Mouse (Mus musculus): ENCODE measurements around the gene Il27ra. TPM values are rescaled to one million over a fixed set of nuclear protein-coding genes. Genes with fewer than 3 reads are reported as not detected.
A peak's percentile ranks its signal among the peaks of the same experiment; 100 is the strongest.

Il27ra gene
- polyA plus RNA-seq, 1 experiment, result 0.12 TPM

- H3K4me1 ChIP-seq (ENCODE audit: control insufficient read depth, insufficient read depth, low read length), result peaks cover 33% of the 10 kb centered on the region
- TF ChIP-seq CTCF (IDR thresholded peaks at IDR 0.05; ENCODE audit: control insufficient read depth, insufficient read depth, insufficient replicate concordance, low read depth, low read length) (no peak), POLR2A (IDR thresholded peaks at IDR 0.05; ENCODE audit: control insufficient read depth, low read depth, low read length) (no peak)
- peak overlapping the region; percentile 22; the same call in 1 of the 2 replicates for H3K4me3 ChIP-seq (ENCODE audit: control insufficient read depth, low read depth, low read length)
- H3K27ac ChIP-seq (ENCODE audit: control insufficient read depth, insufficient read depth, low read depth, low read length), result no peak overlapping the region; the same call in 1 of the 2 replicates
- no peaks in the 10 kb centered on the region for H3K36me3 ChIP-seq (ENCODE audit: control insufficient read depth, insufficient read depth, low read length)
- no peaks in the 10 kb centered on the region for H3K27me3 ChIP-seq (ENCODE audit: control insufficient read depth, insufficient read depth, low read length)
Observed at GRCm38 (mm10) chr8:84070241-84070640, 27.9 kb upstream of the Il27ra start.

- Histone ChIP-seq H3K27me3 (ENCODE audit: control insufficient read depth, insufficient read depth, low read length) (no peaks in the 10 kb centered on the region), H3K4me1 (ENCODE audit: control insufficient read depth, insufficient read depth, low read length) (peaks cover 33% of the 10 kb centered on the region), H3K36me3 (ENCODE audit: control insufficient read depth, insufficient read depth, low read length) (no peaks in the 10 kb centered on the region), H3K27ac (ENCODE audit: control insufficient read depth, insufficient read depth, low read depth, low read length) (no peak overlapping the region), H3K4me3 (ENCODE audit: control insufficient read depth, low read depth, low read length) (peak overlapping the region; percentile 22; the same call in 1 of the 2 replicates)
- no peak for TF ChIP-seq POLR2A (IDR thresholded peaks at IDR 0.05; ENCODE audit: control insufficient read depth, low read depth, low read length)
- no peak for TF ChIP-seq CTCF (IDR thresholded peaks at IDR 0.05; ENCODE audit: control insufficient read depth, insufficient read depth, insufficient replicate concordance, low read depth, low read length)
Observed at GRCm38 (mm10) chr8:84069750-84070149, 27.4 kb upstream of the Il27ra start.

- H3K36me3 ChIP-seq (ENCODE audit: control insufficient read depth, insufficient read depth, low read length), result no peaks in the 10 kb centered on the region
- H3K4me3 ChIP-seq (ENCODE audit: control insufficient read depth, low read depth, low read length), result peak overlapping the region; percentile 77
- no peak for TF ChIP-seq POLR2A (IDR thresholded peaks at IDR 0.05; ENCODE audit: control insufficient read depth, low read depth, low read length)
- no peak for TF ChIP-seq CTCF (IDR thresholded peaks at IDR 0.05; ENCODE audit: control insufficient read depth, insufficient read depth, insufficient replicate concordance, low read depth, low read length)
- H3K4me1 ChIP-seq (ENCODE audit: control insufficient read depth, insufficient read depth, low read length), result peaks cover 33% of the 10 kb centered on the region
- H3K27ac ChIP-seq (ENCODE audit: control insufficient read depth, insufficient read depth, low read depth, low read length), result no peak overlapping the region
- H3K27me3 ChIP-seq (ENCODE audit: control insufficient read depth, insufficient read depth, low read length), result no peaks in the 10 kb centered on the region
Observed at GRCm38 (mm10) chr8:84069169-84069568, 26.8 kb upstream of the Il27ra start.

- no peak for TF ChIP-seq CTCF (IDR thresholded peaks at IDR 0.05; ENCODE audit: control insufficient read depth, insufficient read depth, insufficient replicate concordance, low read depth, low read length)
- no peak for TF ChIP-seq POLR2A (IDR thresholded peaks at IDR 0.05; ENCODE audit: control insufficient read depth, low read depth, low read length)
- Histone ChIP-seq H3K4me1 (ENCODE audit: control insufficient read depth, insufficient read depth, low read length) (peaks cover 33% of the 10 kb centered on the region), H3K36me3 (ENCODE audit: control insufficient read depth, insufficient read depth, low read length) (no peaks in the 10 kb centered on the region), H3K27me3 (ENCODE audit: control insufficient read depth, insufficient read depth, low read length) (no peaks in the 10 kb centered on the region), H3K4me3 (ENCODE audit: control insufficient read depth, low read depth, low read length) (peak overlapping the region; percentile 77), H3K27ac (ENCODE audit: control insufficient read depth, insufficient read depth, low read depth, low read length) (no peak overlapping the region)
Observed at GRCm38 (mm10) chr8:84068316-84069035, 26.1 kb upstream of the Il27ra start.

GRCm38 (mm10) chr8:84067911-84068310, 25.5 kb upstream of the Il27ra start:
- H3K27me3 ChIP-seq (ENCODE audit: control insufficient read depth, insufficient read depth, low read length), result no peaks in the 10 kb centered on the region
- no peak for TF ChIP-seq POLR2A (IDR thresholded peaks at IDR 0.05; ENCODE audit: control insufficient read depth, low read depth, low read length)
- H3K4me1 ChIP-seq (ENCODE audit: control insufficient read depth, insufficient read depth, low read length), result peaks cover 33% of the 10 kb centered on the region
- H3K27ac ChIP-seq (ENCODE audit: control insufficient read depth, insufficient read depth, low read depth, low read length), result no peak overlapping the region
- H3K36me3 ChIP-seq (ENCODE audit: control insufficient read depth, insufficient read depth, low read length), result no peaks in the 10 kb centered on the region
- peak overlapping the region; percentile 77 for H3K4me3 ChIP-seq (ENCODE audit: control insufficient read depth, low read depth, low read length)

GRCm38 (mm10) chr8:84067047-84067573, 24.7 kb upstream of the Il27ra start:
- Histone ChIP-seq H3K4me3 (ENCODE audit: control insufficient read depth, low read depth, low read length) (peak overlapping the region; percentile 77), H3K27ac (ENCODE audit: control insufficient read depth, insufficient read depth, low read depth, low read length) (peak overlapping the region; percentile 77), H3K4me1 (ENCODE audit: control insufficient read depth, insufficient read depth, low read length) (peaks cover 29% of the 10 kb centered on the region), H3K36me3 (ENCODE audit: control insufficient read depth, insufficient read depth, low read length) (no peaks in the 10 kb centered on the region), H3K27me3 (ENCODE audit: control insufficient read depth, insufficient read depth, low read length) (no peaks in the 10 kb centered on the region)
- TF ChIP-seq POLR2A (IDR thresholded peaks at IDR 0.05; ENCODE audit: control insufficient read depth, low read depth, low read length), result no peak
- TF ChIP-seq CTCF (IDR thresholded peaks at IDR 0.05; ENCODE audit: control insufficient read depth, insufficient read depth, insufficient replicate concordance, low read depth, low read length), result no peak

- peak within 1 kb of the TSS; percentile 86 for H3K27ac ChIP-seq (ENCODE audit: control insufficient read depth, insufficient read depth, low read depth, low read length)
- TF ChIP-seq POLR2A (IDR thresholded peaks at IDR 0.05; ENCODE audit: control insufficient read depth, low read depth, low read length), result peak; percentile 71; the same call in 1 of the 2 replicates
- no peak for TF ChIP-seq CTCF (IDR thresholded peaks at IDR 0.05; ENCODE audit: control insufficient read depth, insufficient read depth, insufficient replicate concordance, low read depth, low read length)
- peak within 1 kb of the TSS; percentile 77 for H3K4me3 ChIP-seq (ENCODE audit: control insufficient read depth, low read depth, low read length)
- peaks cover 22% of the 10 kb centered on the region for H3K4me1 ChIP-seq (ENCODE audit: control insufficient read depth, insufficient read depth, low read length)
- no peaks in the 10 kb centered on the region for H3K27me3 ChIP-seq (ENCODE audit: control insufficient read depth, insufficient read depth, low read length)
- no peaks in the 10 kb centered on the region for H3K36me3 ChIP-seq (ENCODE audit: control insufficient read depth, insufficient read depth, low read length)
Observed at GRCm38 (mm10) chr8:84066291-84066930, 24.0 kb upstream of the Il27ra start, which contains the start of gene Rfx1. Rfx1 (plus strand) TSS chr8:84066834.
